Mouse (Mus musculus) liver, embryonic 16.5 days (tissue): ENCODE measurements at regions not wholly inside any gene's neighbourhood (a gene's known extent, or its start where the extent isn't known, plus 50 kb on each side); places are given as distances from the start of the nearest gene placed in this dataset.

Experiments
- ATAC-seq: fragments of 200-750 bp; cut with Nextera tagmentation; 2 replicates; pipeline ENCODE4 v1.8.0; 2017; ENCODE audit warnings: low read depth, mild to moderate bottlenecking, moderate number of reproducible peaks, moderate library complexity
- H3K27ac ChIP-seq: fragments of 300-500 bp; sonication (generic); 2 replicates; pipeline ENCODE4 v1.5.1; 2014; ENCODE audit warnings: mild to moderate bottlenecking, low read length
- H3K27me3 ChIP-seq: fragments of 300-500 bp; sonication (generic); 2 replicates; pipeline ENCODE4 v1.6.1; 2014; ENCODE audit warnings: low read depth, low read length, mixed read lengths; ENCODE audit not compliant: control insufficient read depth, insufficient read depth
- H3K36me3 ChIP-seq: fragments of 300-500 bp; sonication (generic); 2 replicates; pipeline ENCODE4 v1.6.1; 2014; ENCODE audit warnings: mild to moderate bottlenecking; ENCODE audit not compliant: control insufficient read depth, insufficient read depth
- H3K4me1 ChIP-seq: fragments of 300-500 bp; sonication (generic); 2 replicates; pipeline ENCODE4 v1.6.1; 2014; ENCODE audit warnings: low read depth, low read length, mixed read lengths; ENCODE audit not compliant: control insufficient read depth
- H3K4me2 ChIP-seq: fragments of 300-500 bp; sonication (generic); 2 replicates; pipeline ENCODE4 v1.6.1; 2014; ENCODE audit warnings: low read depth, low read length, mixed read lengths
- H3K4me3 ChIP-seq: fragments of 300-500 bp; sonication (generic); 2 replicates; pipeline ENCODE4 v1.5.1; 2014; ENCODE audit warnings: low read depth, mild to moderate bottlenecking, low read length
- H3K9ac ChIP-seq: fragments of 300-500 bp; sonication (generic); 2 replicates; pipeline ENCODE4 v1.6.1; 2014; ENCODE audit warnings: low read depth, low read length
- H3K9me3 ChIP-seq: fragments of 300-500 bp; sonication (generic); replicated peaks from 2 replicates; pipeline ENCODE4 v1.6.1; 2016; ENCODE audit warnings: low read length; ENCODE audit not compliant: control insufficient read depth
- WGBS: fragments of 180-500 bp; shearing (Covaris S2); extraction: QIAGEN DNeasy Blood & Tissue Kit; methylation state at CpG from one replicate; pipeline ENCODE4 v1.1.7; 2014; ENCODE audit not compliant: insufficient replicate concordance; 5-methylcytosine and 5-hydroxymethylcytosine counted together

DNA sequence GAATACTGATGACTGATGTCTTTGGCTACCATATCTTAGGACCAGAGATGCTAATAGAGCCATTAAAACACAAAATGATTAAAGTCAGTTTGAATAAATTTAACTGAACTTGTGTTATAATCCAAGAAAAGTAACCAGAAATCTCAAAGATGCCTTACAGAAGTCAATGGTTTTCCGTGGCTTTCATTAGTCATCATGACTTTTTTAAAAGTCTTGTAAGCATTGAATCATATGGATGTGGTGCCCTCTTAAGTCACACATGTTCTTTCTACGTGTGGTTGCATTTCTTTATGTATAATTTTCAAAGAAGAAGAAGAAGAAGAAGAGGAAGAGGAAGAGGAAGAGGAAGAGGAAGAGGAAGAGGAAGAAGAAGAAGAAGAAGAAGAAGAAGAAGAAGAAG, 178.2 kb downstream of the Mreg start:
- no peak overlapping the region for H3K4me3 ChIP-seq
- no peaks in the 10 kb centered on the region for H3K36me3 ChIP-seq
- no peak overlapping the region for H3K9ac ChIP-seq
- H3K4me2 ChIP-seq, result no peak overlapping the region
- H3K27me3 ChIP-seq, result no peaks in the 10 kb centered on the region
- no peak overlapping the region for H3K27ac ChIP-seq
- no peaks in the 10 kb centered on the region for H3K9me3 ChIP-seq
- no peak for ATAC-seq
- 62% methylated on average over 2 of the region's 2 CpGs for WGBS
- peaks cover 3% of the 10 kb centered on the region for H3K4me1 ChIP-seq

DNA sequence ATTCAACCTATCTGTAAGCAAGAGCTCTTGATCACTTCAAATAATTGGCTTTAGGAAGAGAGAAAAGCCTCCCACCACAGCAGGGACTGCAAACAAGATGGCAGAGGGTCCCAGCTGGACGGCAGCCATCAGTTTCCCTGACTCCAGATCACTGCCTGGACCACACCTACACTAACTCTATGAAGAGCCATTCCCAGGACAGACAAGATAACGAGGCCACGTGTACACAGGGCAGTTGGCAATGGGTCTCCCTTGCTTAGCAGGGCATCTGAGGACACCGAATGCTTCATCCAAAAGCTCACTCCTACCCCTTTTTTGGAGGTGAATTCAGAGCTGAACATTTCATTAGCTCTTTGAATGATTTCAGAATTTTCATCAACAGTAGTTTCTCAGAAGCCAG, 179.9 kb downstream of the Mreg start:
- H3K9me3 ChIP-seq, result no peaks in the 10 kb centered on the region
- WGBS, result 62% methylated on average over 4 of the region's 4 CpGs
- ATAC-seq, result no peak

GRCm38 (mm10) chr1:72030763-72031405, 181.2 kb downstream of the Mreg start:
- ATAC-seq, result no peak
- Histone ChIP-seq H3K4me2 (no peak overlapping the region), H3K27ac (no peak overlapping the region), H3K9me3 (no peaks in the 10 kb centered on the region), H3K4me3 (no peak overlapping the region), H3K9ac (no peak overlapping the region), H3K36me3 (no peaks in the 10 kb centered on the region), H3K4me1 (no peaks in the 10 kb centered on the region; the same call in 1 of the 2 replicates), H3K27me3 (no peaks in the 10 kb centered on the region)
- 47% methylated on average over 8 of the region's 8 CpGs for WGBS

More for the DNA sequence above, 179.9 kb downstream of the Mreg start:
- Histone ChIP-seq H3K9ac (no peak overlapping the region), H3K27me3 (no peaks in the 10 kb centered on the region), H3K27ac (no peak overlapping the region), H3K4me3 (no peak overlapping the region), H3K4me1 (peaks cover 3% of the 10 kb centered on the region), H3K36me3 (no peaks in the 10 kb centered on the region), H3K4me2 (no peak overlapping the region)

DNA sequence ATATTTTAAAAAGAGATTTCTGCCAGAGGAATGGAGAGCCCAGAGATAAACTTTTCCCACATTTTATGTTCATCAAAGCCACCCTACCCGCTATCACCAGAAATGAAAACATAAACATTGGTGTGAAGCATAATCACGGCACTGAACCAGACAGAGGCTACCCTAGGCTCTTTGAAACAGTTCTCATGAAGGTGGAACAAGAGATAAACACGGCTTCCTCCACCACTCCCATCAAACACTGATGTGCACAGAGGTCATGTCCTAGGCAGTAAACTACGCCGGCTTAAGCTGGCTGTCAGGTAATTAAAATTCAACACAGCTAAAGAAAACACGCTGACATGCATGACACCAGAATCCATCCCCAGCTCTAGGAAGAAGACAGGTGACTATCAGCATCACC, 182.5 kb downstream of the Mreg start:
- Histone ChIP-seq H3K27me3 (no peaks in the 10 kb centered on the region), H3K4me1 (no peaks in the 10 kb centered on the region), H3K4me2 (no peak overlapping the region), H3K4me3 (no peak overlapping the region), H3K36me3 (no peaks in the 10 kb centered on the region), H3K9me3 (no peaks in the 10 kb centered on the region), H3K9ac (no peak overlapping the region), H3K27ac (no peak overlapping the region)
- no peak for ATAC-seq
- 55% methylated on average over 6 of the region's 6 CpGs for WGBS

- Histone ChIP-seq H3K9ac (no peak overlapping the region), H3K4me1 (no peaks in the 10 kb centered on the region), H3K4me3 (no peak overlapping the region), H3K9me3 (no peaks in the 10 kb centered on the region), H3K4me2 (no peak overlapping the region), H3K36me3 (no peaks in the 10 kb centered on the region), H3K27me3 (no peaks in the 10 kb centered on the region), H3K27ac (no peak overlapping the region)
- no peak for ATAC-seq
- WGBS, result 74% methylated on average over 4 of the region's 4 CpGs
These were observed 185.2 kb downstream of the Mreg start for GRCm38 (mm10) chr1:72026861-72027260.

GRCm38 (mm10) chr1:72022631-72023030, 189.5 kb downstream of the Mreg start:
- Histone ChIP-seq H3K4me2 (no peak overlapping the region), H3K27me3 (no peaks in the 10 kb centered on the region), H3K4me3 (no peak overlapping the region), H3K27ac (no peak overlapping the region), H3K4me1 (no peaks in the 10 kb centered on the region), H3K9ac (no peak overlapping the region), H3K9me3 (no peaks in the 10 kb centered on the region), H3K36me3 (no peaks in the 10 kb centered on the region)
- no peak for ATAC-seq
- WGBS, result 70% methylated on average over 3 of the region's 3 CpGs

GRCm38 (mm10) chr1:72018479-72019222, 193.5 kb downstream of the Mreg start:
- H3K9me3 ChIP-seq, result no peaks in the 10 kb centered on the region
- no peak overlapping the region for H3K4me3 ChIP-seq
- 42% methylated on average over 4 of the region's 4 CpGs for WGBS
- no peaks in the 10 kb centered on the region for H3K27me3 ChIP-seq
- no peak overlapping the region for H3K27ac ChIP-seq
- H3K36me3 ChIP-seq, result no peaks in the 10 kb centered on the region
- no peak overlapping the region for H3K9ac ChIP-seq
- H3K4me2 ChIP-seq, result no peak overlapping the region
- ATAC-seq, result no peak
- H3K4me1 ChIP-seq, result no peaks in the 10 kb centered on the region

- H3K4me2 ChIP-seq, result no peak overlapping the region
- H3K27me3 ChIP-seq, result no peaks in the 10 kb centered on the region
- H3K4me1 ChIP-seq, result no peaks in the 10 kb centered on the region
- no peak overlapping the region for H3K4me3 ChIP-seq
- no peak for ATAC-seq
- H3K9me3 ChIP-seq, result no peaks in the 10 kb centered on the region
- WGBS, result 53% methylated on average over 1 of the region's 1 CpGs
- H3K36me3 ChIP-seq, result no peaks in the 10 kb centered on the region
- H3K27ac ChIP-seq, result no peak overlapping the region
- no peak overlapping the region for H3K9ac ChIP-seq
These were observed 194.2 kb downstream of the Mreg start for GRCm38 (mm10) chr1:72017814-72018478.

GRCm38 (mm10) chr1:72015471-72015870, 196.6 kb downstream of the Mreg start:
- H3K27ac ChIP-seq, result no peak overlapping the region
- H3K4me1 ChIP-seq, result no peaks in the 10 kb centered on the region
- no peak overlapping the region for H3K4me2 ChIP-seq
- no peaks in the 10 kb centered on the region for H3K9me3 ChIP-seq
- H3K9ac ChIP-seq, result no peak overlapping the region
- 71% methylated on average over 4 of the region's 4 CpGs for WGBS
- H3K36me3 ChIP-seq, result no peaks in the 10 kb centered on the region
- no peaks in the 10 kb centered on the region for H3K27me3 ChIP-seq
- no peak for ATAC-seq
- H3K4me3 ChIP-seq, result no peak overlapping the region
